Mouse (Mus musculus) adrenal gland, postnatal 25 days (tissue): ENCODE results near the gene Skp2. TPM values are rescaled to one million over a fixed set of nuclear protein-coding genes. Genes with fewer than 3 reads are reported as not detected.
A peak's percentile ranks its signal among the peaks of the same experiment; 100 is the strongest.
"Not testable (repeated sequence)": the region's sequence is repeated elsewhere in the genome, so short reads cannot be mapped to it uniquely, and the experiment has no call there.

Source experiments
- DNase-seq: peaks from one replicate; pipeline ENCODE4 v3.0.0; 2021; ENCODE audit warnings: mixed read lengths
- long read RNA-seq: library from polyadenylated mRNA; stranded (forward); transcript quantifications from one replicate; pipeline ENCODE4 v2.0.0, GENCODE M21; 2021
- total RNA-seq: library from RNA; stranded (reverse); gene quantifications from 2 replicates; pipeline ENCODE4 v1.2.3, GENCODE M21; 2021

The Skp2 gene
- total RNA-seq = 4.5 and 5.9 TPM in 2 replicates
- long read RNA-seq, partial matches to known transcripts = 1 of 10 reads
- long read RNA-seq, other reads (novel, unspliced or antisense) = 8 of 10 reads

GRCm38 (mm10) chr15:9155325-9155724, at the start of gene Skp2:
Gene Skp2 (minus strand): TSS chr15:9155425.
- DNase-seq = no peak

DNA sequence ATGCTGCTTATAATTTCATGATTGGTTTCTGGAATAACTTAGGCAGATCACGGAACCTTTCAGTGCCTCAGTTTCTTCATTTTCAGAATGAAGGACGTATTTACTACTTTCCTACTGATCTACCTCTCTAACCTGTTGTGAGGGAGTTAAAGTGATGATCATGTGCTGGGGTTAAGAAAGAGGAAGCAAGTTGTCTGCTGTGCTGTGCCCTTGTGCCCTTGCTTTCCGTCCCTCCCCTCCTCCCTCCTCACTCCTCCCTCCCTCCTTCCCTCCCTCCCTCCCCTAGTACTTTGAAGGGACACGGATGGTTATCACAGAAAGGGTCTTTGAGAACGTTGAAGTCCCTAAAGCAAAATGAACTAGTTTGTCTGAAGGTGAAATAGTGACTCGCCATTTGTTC, 43.2 kb upstream of the Skp2 start:
- no peak for DNase-seq

DNA sequence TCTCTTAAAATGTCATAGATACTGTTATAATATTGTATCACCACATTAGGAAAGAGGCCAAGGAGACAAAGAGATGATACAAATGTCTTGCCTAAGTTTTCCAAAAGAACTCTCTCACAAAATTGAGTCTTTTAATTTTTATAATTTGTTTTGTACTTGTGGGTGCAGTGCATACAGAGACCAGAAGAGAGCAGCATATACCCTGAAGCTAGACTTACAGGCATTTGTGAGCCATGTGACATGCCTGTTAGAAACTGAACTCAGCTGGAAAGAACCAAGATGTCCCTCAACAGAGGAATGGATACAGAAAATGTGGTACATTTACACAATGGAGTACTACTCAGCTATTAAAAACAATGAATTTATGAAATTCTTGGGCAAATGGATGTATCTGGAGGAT, 37.5 kb upstream of the Skp2 start:
- not testable (repeated sequence) for DNase-seq

DNA sequence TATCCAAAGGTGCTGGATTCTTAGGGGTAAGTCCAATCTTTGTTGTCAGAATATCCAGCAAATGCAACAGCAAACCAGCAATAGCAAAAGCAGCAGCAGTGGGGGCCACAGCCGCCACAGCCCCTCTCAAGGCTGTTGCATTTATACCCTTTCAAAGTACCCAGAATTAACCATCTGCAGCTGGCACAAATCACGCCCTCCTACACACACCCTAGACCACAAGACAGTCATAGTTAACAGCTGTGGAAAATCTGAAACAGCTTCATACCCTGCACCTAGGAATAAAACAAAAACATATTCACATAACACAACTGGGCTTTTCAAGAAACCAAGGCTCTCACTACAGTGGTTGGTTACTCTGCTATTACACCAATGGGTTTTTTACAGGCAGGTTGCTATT, 34.6 kb upstream of the Skp2 start:
- no peak for DNase-seq

DNA sequence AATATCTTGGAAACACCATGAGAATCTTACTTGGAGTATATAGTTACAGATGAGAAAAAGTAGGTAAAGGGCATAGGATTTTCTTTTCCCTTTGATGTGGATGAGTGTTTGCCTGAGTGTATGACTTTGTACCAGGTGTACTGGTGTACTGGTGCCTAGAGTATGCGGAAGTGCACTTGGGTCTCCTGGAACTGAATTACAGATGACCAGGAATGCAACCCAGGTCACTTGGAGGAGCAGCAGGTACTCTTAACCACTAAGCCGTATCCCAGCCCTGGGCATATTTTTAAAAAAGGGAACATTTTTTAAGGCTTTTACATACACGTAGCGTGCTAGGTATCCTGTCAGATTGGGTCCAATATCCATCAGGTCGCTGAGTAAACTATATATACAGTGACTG, 28.8 kb upstream of the Skp2 start:
- DNase-seq = no peak

- DNase-seq = no peak
These were observed 21.8 kb upstream of the Skp2 start for GRCm38 (mm10) chr15:9177038-9177437.

DNA sequence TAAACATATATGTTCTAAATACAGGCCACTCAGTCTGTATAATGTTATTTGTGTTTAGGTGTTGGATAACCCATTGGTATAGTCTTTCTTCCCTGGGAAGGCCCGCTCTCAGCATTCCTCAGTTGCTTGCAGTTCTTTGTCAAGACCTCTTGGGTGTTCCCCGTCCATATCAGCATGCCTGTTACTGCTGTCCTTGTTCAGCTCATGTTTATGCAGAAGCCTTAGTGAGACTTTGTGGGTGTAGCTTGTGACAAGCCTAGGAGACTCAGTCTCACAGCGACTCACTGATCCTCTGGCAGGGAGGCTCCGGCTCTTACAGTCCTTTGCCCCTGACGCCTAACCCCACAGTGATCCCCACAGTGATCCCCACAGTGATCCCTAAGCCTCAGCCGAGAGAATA, 8.9 kb upstream of the Skp2 start:
- no peak for DNase-seq

DNA sequence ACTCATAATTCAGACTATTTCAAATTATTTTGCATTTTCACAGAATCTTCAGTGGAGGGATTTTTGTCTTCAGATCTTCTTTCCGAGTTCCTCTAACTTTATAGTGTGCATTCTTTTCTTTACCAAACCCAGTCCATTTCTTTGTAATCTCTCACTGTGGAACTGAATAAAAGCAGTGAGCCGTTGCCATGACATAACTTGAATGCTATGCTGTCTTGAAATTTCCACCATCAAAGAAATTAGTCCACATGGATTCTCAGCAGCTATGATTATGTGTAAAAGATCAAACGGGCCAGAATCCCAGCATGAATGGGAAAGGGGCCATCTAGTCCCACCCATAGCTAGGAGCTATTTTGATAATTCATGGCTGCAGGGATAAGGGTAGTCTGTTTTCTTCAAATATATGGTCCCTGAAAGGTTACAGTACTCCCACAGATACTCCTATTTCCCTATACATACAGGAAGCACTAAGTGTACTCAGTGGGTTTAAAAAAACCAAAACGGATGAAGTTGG, 7.4 kb upstream of the Skp2 start:
- DNase-seq = no peak

DNA sequence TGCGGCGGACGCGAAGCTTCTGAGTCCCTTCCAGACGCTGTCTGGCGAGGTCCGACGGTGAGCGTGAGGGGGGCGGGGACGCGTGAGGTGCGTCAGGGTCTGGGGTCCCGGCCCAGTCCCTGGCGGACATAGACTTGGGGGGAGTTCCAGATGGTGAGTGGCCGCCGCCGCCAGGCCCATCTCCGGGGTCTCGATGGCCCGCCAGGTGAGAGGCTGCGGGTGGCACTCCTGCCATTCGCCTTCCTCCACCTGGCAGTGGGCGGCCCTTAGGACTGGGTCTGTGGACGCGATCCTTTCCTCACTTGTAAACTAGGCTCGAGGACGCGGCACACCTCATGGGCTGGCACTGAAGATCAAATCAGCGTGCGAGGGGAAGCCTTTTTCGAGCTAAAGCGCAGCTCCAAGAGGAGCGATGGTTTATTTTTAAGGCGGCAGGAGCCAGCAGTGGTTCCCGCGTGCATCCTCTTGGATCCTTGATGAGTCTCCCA, 14.5 kb downstream of the Skp2 start:
- DNase-seq = peak; percentile 31

DNA sequence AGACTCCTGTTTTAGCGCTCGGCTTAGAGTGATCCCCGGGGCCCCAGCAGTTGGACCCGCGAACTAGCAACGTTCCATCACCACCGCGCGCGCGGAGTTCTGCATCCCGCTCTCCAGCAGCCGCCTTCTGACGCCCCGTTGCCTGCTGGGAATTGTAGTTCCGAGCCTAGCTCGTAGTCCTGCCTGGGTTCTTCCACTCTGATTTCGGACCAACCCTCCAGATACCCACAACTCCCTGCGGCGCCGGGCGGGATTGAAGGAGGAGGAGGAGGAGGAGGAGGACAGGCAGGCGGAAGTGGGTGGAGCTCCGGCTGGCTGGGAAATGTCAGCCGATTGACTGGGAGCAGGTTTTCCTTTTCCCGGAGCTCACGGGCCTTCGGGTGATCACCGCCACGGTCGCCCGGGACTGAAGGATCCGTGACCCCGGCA, 15.0 kb downstream of the Skp2 start, which contains the start of gene Lmbrd2:
Gene Lmbrd2 (plus strand): TSS at position 299 of the 429 bp plus-strand sequence.
- peak; percentile 96 for DNase-seq

- DNase-seq = no peak
These were observed 15.8 kb downstream of the Skp2 start for GRCm38 (mm10) chr15:9139447-9139846.

DNA sequence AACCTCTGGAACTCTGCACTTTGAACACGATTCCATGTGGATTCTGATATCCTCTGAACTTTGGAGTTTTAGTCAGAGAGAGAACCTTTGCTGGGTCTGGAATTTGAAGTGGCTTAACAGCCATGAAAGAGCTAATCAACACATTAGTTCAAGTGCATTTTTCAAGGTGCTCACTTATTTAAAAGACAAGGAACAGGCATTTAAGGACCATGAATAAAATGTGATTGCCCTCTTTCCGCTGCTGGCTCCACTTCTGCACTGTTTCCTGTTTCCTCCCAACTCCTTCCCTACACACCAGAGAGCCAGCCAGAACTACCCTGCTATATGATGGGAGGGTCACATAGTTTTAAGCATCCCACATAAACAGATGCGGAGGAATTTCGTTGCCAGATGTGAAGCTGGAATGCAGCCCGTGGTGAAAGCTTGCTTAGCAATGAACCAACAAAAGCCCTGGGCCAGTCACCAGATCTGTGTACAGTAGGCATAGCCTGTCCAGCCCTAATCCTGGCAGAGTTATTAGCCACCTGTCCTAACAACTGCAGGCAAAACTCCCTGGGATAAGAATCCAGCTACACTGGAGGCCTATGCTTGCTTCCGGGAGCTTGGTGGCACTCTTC, 20.2 kb downstream of the Skp2 start:
- DNase-seq = no peak

DNA sequence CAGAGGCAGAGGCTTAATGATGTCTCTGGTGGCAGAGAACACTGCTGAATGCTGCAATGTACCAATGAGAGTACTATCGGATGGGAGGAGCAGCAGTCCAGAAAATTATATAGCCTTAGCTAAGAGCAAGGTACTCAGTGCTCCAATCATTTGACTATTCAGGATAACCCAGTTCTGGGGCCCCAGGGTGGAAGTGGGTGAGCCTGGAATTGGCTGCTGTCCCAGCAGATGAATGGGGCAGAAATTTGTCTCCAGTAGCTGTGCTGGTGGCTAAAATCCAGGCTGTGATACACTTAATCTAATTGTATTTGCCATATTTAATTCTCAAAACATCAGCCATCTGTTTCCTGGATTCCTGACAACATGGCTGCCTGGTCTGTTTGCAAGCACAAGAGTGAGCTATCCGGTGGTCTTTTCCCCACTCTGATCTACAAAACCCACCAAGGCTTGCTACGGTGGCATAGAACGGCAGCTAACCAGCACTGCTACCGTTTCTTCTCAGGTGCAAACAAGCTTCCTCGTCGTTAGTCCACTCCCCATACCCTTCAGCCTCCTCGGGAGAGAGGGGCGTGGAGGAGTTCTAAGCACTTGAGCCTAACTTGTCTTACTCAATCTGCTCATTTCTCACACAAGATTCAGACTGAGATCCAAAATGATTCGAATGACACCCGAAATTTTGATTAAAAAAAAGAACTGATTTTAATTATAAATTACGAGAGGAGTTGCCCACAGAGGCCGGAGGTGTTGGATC, 22.4 kb downstream of the Skp2 start:
- peak; percentile 18 for DNase-seq

- no peak for DNase-seq
These were observed 23.7 kb downstream of the Skp2 start for GRCm38 (mm10) chr15:9131499-9131888.

DNA sequence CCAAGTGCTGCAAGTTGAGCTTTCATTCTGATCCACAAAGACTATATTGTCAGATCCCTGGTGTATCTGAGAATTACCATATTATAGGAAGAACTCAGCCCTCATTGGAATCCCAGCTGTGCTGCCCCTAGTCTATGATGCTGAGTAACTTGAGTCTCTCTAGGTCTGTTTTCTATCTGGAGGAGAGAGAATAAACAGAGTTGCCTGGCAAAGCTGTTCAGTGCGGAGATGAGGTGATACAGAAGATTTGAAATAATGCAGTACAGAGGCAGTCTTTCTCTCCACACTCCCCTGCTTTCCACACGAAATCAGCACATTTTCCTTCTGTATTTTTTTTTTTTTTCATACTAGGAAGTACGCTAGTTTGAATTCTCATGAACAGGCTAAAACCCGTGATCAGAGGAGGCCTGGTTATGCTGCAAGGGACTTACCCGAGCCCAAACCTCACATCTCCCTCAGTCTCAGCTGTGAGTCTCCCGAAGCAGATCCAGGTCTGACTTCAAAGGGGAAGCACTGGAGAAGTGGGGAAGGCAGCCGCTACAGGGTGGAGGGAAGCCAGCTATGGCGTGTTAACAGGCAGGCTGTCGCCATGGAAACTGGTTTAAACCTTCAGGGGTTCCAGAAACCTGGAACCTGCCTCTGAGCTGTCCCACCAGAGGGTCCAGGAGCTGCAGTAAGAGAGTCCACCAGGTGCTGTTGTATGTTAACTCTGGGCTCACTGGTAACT, 24.3 kb downstream of the Skp2 start:
- DNase-seq = no peak

DNA sequence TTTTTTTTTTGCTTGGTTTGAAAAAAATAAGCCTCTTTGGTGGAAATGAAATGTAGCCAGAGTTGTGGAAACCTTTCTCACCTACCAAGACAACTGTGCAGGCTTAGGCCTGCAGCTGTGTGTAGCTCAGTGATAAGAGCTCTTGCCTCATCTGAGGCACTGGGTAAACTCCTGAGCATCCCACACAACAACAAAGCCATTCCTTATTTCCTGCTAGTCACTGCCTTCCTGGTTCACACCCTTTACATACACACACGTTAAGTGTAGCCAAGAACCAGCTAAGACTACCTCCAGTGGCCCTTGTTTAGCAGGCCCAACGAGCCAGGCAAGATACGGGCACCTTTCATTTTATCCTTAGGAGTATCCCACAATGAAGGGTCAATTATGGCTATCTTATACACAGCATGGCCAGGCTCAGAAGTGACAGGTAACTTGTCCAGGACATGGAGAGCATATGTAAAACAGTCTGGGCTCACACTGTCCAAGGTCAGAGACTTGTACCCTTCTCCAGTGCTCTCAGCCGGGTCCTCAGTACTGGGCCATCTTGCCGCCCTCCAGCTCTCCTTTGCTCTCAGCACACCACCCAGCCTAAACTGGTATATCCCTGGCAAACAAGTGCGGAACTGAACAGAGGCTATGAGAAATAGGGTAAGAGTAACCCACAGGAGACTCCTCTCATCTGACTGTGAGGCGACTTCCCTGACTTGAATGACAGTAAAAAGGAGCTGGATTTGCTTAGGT, 28.0 kb downstream of the Skp2 start:
- DNase-seq = no peak

GRCm38 (mm10) chr15:9124856-9125255, 30.4 kb downstream of the Skp2 start:
- no peak for DNase-seq

- no peak for DNase-seq
These were observed 32.2 kb downstream of the Skp2 start for GRCm38 (mm10) chr15:9122989-9123388.

DNA sequence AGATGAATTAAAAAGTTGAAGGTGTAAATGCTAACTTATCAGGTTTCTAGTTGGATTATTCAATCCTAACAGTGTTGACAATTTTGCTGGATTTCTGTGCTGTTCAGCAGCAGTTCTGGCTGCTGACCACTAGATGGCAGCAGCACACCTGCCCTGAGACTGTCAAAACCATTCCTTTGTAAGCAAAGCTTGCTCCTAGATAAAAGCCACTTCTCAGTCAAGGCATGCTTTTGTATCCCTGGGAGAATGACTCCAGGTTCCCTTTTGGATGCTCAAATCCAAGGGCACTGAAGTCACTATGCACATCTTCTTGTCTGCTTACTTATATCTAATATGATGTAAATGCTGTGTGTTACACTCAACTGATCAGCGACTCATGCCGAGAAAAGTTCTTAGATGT, 35.1 kb downstream of the Skp2 start:
- DNase-seq = peak; percentile 46

DNA sequence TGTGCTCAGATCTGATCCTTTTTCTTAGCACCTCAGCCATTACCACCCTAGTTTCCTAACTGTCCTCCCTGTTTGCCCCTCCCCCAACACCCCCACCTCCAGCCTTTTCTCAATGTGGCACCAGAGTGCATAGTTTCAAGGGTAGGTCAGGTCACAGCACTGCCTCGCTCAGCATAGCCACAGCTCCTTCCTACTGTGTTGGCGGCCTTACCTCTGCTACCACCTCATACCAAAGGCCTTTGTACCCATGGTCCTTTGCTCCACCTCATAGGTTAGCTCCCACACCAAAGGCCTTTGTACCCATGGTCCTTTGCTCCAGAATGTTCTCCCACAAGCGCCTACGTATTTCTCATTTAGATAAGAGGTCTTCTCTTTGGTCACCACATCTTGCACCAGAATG, 36.4 kb downstream of the Skp2 start:
- DNase-seq = no peak

- no peak for DNase-seq
These were observed 40.6 kb downstream of the Skp2 start for GRCm38 (mm10) chr15:9114599-9114998.

- DNase-seq = no peak
These were observed 41.1 kb downstream of the Skp2 start for GRCm38 (mm10) chr15:9114131-9114530.
